Mouse (Mus musculus): ENCODE measurements around the gene Cdk14. TPM values are rescaled to one million over a fixed set of nuclear protein-coding genes. Genes with fewer than 3 reads are reported as not detected.
"Not testable (repeated sequence)": the region's sequence is repeated elsewhere in the genome, so short reads cannot be mapped to it uniquely, and the experiment has no call there.

The Cdk14 gene
- total and polyA plus RNA-seq, 2 experiments from 2014 or later, result 53.0 to 63.9 TPM

- H3K27me3 ChIP-seq (ENCODE audit: insufficient read depth, low read length), result no peaks in the 10 kb centered on the region
- H3K4me1 ChIP-seq (ENCODE audit: insufficient read depth, low read length), result no peaks in the 10 kb centered on the region; the same call in 1 of the 2 replicates
- H3K9me3 ChIP-seq (ENCODE audit: low read length), result no peaks in the 10 kb centered on the region
- ATAC-seq (no peak), DNase-seq (ENCODE audit: low spot score) (no peak)
- H3K4me2 ChIP-seq (ENCODE audit: low read depth, low read length), result no peak overlapping the region
- no peak overlapping the region for H3K27ac ChIP-seq
- 55% methylated on average over 10 of the region's 10 CpGs for WGBS
- H3K9ac ChIP-seq (replicated peaks; ENCODE audit: low read length), result no peak overlapping the region
- no peak for TF ChIP-seq CTCF (IDR thresholded peaks at IDR 0.05; ENCODE audit: low read depth)
- H3K4me3 ChIP-seq (ENCODE audit: low read length), result no peak overlapping the region
- no peaks in the 10 kb centered on the region for H3K36me3 ChIP-seq (ENCODE audit: insufficient read depth, low read length)
Measured at GRCm38 (mm10) chr5:4916390-4917273, 503.5 kb downstream of the Cdk14 start.

DNA sequence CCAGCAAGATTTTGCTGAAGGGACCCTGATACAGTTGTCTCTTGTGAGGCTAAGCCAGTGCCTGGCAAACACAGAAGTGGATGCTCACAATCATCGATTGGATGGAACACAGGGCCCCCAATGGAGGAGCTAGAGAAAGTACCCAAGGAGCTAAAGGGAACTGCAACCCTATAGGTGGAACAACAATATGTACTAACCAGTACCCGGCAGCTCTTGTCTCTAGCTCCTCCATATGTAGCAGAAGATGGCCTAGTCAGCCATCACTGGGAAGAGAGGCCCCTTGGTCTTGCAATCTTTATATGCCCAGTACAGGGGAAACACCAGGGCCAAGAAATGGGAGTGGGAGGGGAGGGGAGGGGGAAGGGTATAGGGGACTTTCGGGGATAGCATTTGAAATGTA, 515.2 kb downstream of the Cdk14 start:
- not testable (repeated sequence) for H3K27me3 ChIP-seq (ENCODE audit: insufficient read depth, low read length); DNase-seq (ENCODE audit: low spot score); H3K9me3 ChIP-seq (ENCODE audit: low read length); ATAC-seq; H3K4me3 ChIP-seq (ENCODE audit: low read length); H3K9ac ChIP-seq (replicated peaks; ENCODE audit: low read length); H3K4me1 ChIP-seq (ENCODE audit: insufficient read depth, low read length); H3K27ac ChIP-seq; H3K4me2 ChIP-seq (ENCODE audit: low read depth, low read length); H3K36me3 ChIP-seq (ENCODE audit: insufficient read depth, low read length)
- WGBS, result 86% methylated on average over 3 of the region's 3 CpGs

DNA sequence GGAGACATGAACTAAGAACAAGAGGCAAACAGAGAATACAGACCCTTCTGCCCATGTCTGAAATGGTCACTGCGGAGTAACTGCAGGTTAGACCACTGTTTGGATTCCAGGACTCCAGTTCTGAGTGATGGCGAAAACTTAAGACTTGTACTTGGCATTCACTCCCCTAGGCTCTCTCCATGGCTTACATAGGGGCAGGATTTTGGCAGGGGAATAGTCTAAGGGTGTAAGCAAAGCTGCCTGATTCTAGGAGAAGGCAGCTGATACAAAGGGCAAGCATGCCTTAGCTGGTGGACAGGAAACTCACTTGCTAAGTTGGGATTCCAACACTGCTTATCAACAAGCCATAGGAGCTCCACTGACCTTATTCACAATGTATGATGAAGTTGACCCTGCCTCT, 521.9 kb downstream of the Cdk14 start:
- WGBS, result 91% methylated on average over 2 of the region's 2 CpGs
- no peak for ATAC-seq
- Histone ChIP-seq H3K27ac (no peak overlapping the region), H3K9ac (replicated peaks; ENCODE audit: low read length) (no peak overlapping the region), H3K4me1 (ENCODE audit: insufficient read depth, low read length) (no peaks in the 10 kb centered on the region), H3K4me2 (ENCODE audit: low read depth, low read length) (no peak overlapping the region), H3K9me3 (ENCODE audit: low read length) (no peaks in the 10 kb centered on the region), H3K36me3 (ENCODE audit: insufficient read depth, low read length) (no peaks in the 10 kb centered on the region), H3K27me3 (ENCODE audit: insufficient read depth, low read length) (no peaks in the 10 kb centered on the region), H3K4me3 (ENCODE audit: low read length) (no peak overlapping the region)
- TF ChIP-seq CTCF (IDR thresholded peaks at IDR 0.05; ENCODE audit: low read depth), result no peak
- DNase-seq (ENCODE audit: low spot score), result no peak

- no peak for TF ChIP-seq CTCF (IDR thresholded peaks at IDR 0.05; ENCODE audit: low read depth)
- Histone ChIP-seq H3K9me3 (ENCODE audit: low read length) (no peaks in the 10 kb centered on the region), H3K36me3 (ENCODE audit: insufficient read depth, low read length) (no peaks in the 10 kb centered on the region), H3K27ac (no peak overlapping the region), H3K9ac (replicated peaks; ENCODE audit: low read length) (no peak overlapping the region), H3K27me3 (ENCODE audit: insufficient read depth, low read length) (no peaks in the 10 kb centered on the region), H3K4me3 (ENCODE audit: low read length) (no peak overlapping the region), H3K4me1 (ENCODE audit: insufficient read depth, low read length) (no peaks in the 10 kb centered on the region; the same call in 1 of the 2 replicates), H3K4me2 (ENCODE audit: low read depth, low read length) (no peak overlapping the region)
- DNase-seq (ENCODE audit: low spot score) (no peak), ATAC-seq (no peak)
- 57% methylated on average over 3 of the region's 3 CpGs for WGBS
Measured at GRCm38 (mm10) chr5:4894988-4895387, 525.1 kb downstream of the Cdk14 start.

DNA sequence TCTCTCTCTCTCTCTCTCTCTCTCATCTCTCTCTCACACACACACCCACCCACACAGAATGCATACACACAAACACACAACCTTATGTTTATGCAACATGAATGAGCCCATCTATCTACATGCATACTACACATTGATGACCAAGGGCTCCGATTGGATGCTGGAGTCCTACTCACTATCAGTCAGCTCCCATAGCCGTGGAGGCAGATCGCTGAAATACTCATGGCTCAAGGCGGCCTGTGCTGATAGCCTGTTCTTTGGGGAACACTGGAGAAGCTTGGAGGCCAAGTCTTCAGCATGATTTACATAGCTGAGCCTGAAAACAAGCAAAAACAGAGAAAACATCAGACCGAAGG, 526.3 kb downstream of the Cdk14 start:
- Histone ChIP-seq H3K36me3 (ENCODE audit: insufficient read depth, low read length) (no peaks in the 10 kb centered on the region), H3K9me3 (ENCODE audit: low read length) (no peaks in the 10 kb centered on the region), H3K27me3 (ENCODE audit: insufficient read depth, low read length) (no peaks in the 10 kb centered on the region), H3K27ac (no peak overlapping the region; the same call in 1 of the 2 replicates), H3K4me2 (ENCODE audit: low read depth, low read length) (no peak overlapping the region), H3K9ac (replicated peaks; ENCODE audit: low read length) (no peak overlapping the region), H3K4me3 (ENCODE audit: low read length) (no peak overlapping the region), H3K4me1 (ENCODE audit: insufficient read depth, low read length) (no peaks in the 10 kb centered on the region; the same call in 1 of the 2 replicates)
- TF ChIP-seq CTCF (IDR thresholded peaks at IDR 0.05; ENCODE audit: low read depth), result no peak
- DNase-seq (ENCODE audit: low spot score) (no peak), ATAC-seq (no peak)
- WGBS, result 77% methylated on average over 5 of the region's 5 CpGs

GRCm38 (mm10) chr5:4893206-4893851, 526.8 kb downstream of the Cdk14 start:
- H3K9ac ChIP-seq (replicated peaks; ENCODE audit: low read length), result no peak overlapping the region
- no peak for TF ChIP-seq CTCF (IDR thresholded peaks at IDR 0.05; ENCODE audit: low read depth)
- DNase-seq (ENCODE audit: low spot score) (no peak), ATAC-seq (no peak)
- no peaks in the 10 kb centered on the region for H3K27me3 ChIP-seq (ENCODE audit: insufficient read depth, low read length)
- H3K4me2 ChIP-seq (ENCODE audit: low read depth, low read length), result no peak overlapping the region
- WGBS, result 70% methylated on average over 5 of the region's 5 CpGs
- no peaks in the 10 kb centered on the region for H3K36me3 ChIP-seq (ENCODE audit: insufficient read depth, low read length)
- H3K4me3 ChIP-seq (ENCODE audit: low read length), result no peak overlapping the region
- H3K4me1 ChIP-seq (ENCODE audit: insufficient read depth, low read length), result no peaks in the 10 kb centered on the region; the same call in 1 of the 2 replicates
- no peaks in the 10 kb centered on the region for H3K9me3 ChIP-seq (ENCODE audit: low read length)
- no peak overlapping the region for H3K27ac ChIP-seq

GRCm38 (mm10) chr5:4892734-4893133, 527.4 kb downstream of the Cdk14 start:
- no peak for TF ChIP-seq CTCF (IDR thresholded peaks at IDR 0.05; ENCODE audit: low read depth)
- no peak for DNase-seq (ENCODE audit: low spot score)
- no peak overlapping the region for H3K27ac ChIP-seq
- no peak for ATAC-seq
- WGBS, result 62% methylated on average over 4 of the region's 4 CpGs
- no peak overlapping the region for H3K4me2 ChIP-seq (ENCODE audit: low read depth, low read length)
- H3K9ac ChIP-seq (replicated peaks; ENCODE audit: low read length), result no peak overlapping the region
- no peaks in the 10 kb centered on the region for H3K27me3 ChIP-seq (ENCODE audit: insufficient read depth, low read length)
- H3K36me3 ChIP-seq (ENCODE audit: insufficient read depth, low read length), result no peaks in the 10 kb centered on the region
- no peaks in the 10 kb centered on the region for H3K9me3 ChIP-seq (ENCODE audit: low read length)
- no peaks in the 10 kb centered on the region; the same call in 1 of the 2 replicates for H3K4me1 ChIP-seq (ENCODE audit: insufficient read depth, low read length)
- H3K4me3 ChIP-seq (ENCODE audit: low read length), result no peak overlapping the region
